Mouse (Mus musculus): ENCODE data around the gene Mark2. TPM values are rescaled to one million over a fixed set of nuclear protein-coding genes. Genes with fewer than 3 reads are reported as not detected.
"Not testable (repeated sequence)": the region's sequence is repeated elsewhere in the genome, so short reads cannot be mapped to it uniquely, and the experiment has no call there.

Mark2 gene
- 70.0 and 85.3 TPM in 2 replicates for total RNA-seq (2021)
- long read RNA-seq, experiment 1, full-length matches to known transcripts = 54 of 88 reads
- long read RNA-seq, experiment 1, partial matches to known transcripts = 6 of 88 reads
- long read RNA-seq, experiment 1, other reads (novel, unspliced or antisense) = 28 of 88 reads
- long read RNA-seq, experiment 2, full-length matches to known transcripts = 38 of 54 reads
- long read RNA-seq, experiment 2, partial matches to known transcripts = 3 of 54 reads
- long read RNA-seq, experiment 2, other reads (novel, unspliced or antisense) = 13 of 54 reads

DNA sequence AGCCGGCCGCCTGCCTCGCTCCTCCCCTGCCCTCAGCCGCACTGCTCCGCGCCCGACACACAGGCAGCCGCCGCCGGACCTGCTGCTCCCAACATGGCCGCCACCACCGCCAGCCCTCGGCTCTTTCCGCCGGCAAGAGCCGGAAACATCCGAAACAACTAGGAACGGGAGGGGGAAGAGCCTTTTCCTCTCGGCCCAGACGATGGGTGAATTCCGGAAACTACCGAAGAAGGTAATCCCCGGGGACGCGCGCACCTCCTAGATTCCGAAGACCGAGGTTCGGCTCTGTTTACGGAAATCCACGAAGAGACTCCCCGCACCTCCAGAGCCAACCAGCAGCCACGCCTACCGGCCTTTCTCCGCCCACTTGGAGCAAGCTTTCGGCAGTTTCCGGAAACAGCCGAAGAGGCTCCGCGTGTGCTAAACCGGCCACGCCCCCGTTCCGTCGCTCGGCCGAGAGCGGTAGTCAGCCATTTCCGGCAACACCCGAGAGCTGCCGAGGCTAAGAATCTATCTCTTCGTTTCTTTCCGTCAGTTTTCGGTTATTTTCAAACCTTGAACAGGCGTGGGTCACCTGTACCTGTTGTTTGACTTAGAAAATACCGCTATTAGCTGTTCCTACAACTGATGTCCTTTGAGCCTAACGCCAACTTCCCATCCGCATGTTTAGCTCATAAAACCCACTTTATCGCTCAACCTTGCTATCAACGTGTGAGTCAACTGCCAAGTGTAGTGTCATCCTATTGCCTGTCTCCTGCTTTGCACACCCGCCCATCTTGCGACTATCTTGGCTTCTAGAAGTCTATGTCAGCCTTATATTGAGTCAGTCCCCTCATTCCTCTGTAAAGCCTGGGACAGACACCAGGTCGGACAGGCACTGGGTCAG lies at the start of gene Mark2:
Mark2 (minus strand) TSS at position 349 of the 886 bp plus-strand sequence.
- peak; percentile 98 for DNase-seq

- no peak for DNase-seq
Measured at GRCm38 (mm10) chr19:7388488-7388887, 46.8 kb upstream of the Mark2 start.

DNA sequence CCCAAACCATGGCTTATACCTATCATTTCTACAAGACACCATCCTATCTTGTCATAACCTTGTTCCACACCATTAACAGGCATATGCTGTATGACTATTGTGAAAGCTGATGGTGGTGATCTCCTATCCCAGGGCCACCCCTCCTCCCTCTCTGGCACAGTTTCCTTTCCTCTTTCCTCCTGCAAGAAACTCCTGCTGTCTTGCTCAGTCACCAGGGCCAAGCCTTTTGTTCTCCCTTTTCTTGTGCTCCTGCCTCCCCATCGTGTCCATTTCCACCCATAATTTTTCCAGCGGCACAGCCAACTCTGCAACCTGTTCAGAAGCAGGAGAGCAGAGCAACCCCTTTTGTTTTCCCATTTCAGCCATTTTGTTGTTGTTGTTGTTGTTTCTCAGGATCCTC lies 44.4 kb upstream of the Mark2 start:
- DNase-seq = no peak

DNA sequence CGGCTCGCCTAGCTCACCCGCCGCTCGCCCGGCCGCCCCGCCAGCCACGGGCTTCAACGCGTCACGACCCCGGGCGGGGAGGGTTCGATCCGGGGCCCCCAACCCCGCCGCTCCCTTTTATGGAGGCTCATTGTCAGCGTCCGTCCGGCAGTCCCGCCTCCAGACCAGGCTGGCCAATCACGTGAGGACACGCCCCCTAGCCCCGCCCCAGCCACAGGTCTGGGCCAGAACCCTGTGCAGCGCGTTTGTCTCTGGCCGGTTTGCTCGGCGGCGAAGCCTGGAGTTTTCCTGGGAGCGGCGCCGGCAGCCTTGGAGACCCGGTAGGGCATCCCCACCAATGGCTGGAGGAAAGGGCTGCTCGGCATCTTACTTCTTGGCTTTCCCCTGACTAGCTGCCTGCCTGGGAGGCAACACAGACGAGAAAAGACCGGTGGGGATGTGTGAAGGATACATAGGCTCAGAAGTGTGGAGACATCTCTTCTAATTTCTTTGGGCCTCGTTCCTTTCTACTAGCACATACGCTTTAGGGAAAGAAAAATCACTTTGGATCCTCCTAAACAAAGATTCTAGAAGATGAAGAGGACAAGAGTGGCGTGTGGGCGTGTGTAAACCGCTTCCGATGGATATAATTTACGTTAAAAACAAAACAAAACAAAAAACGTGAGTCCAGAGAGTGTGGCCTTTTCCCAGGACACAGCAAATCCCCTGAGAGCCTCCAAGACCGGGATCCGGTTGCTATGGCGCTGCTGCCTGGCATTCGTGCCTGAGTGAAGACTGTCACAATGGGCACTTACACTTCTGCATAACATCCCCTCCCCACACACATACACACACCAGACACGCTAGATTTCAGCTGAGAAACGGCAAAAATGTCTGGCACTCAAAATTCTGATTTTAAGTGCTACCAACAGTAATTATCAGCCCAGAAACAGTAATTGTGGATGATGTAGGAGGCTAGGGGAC lies 41.5 kb upstream of the Mark2 start, which contains the start of gene Spindoc:
Spindoc (minus strand) TSS at position 92 of the 963 bp plus-strand sequence.
- DNase-seq = peak; percentile 99

- peak; percentile 83 for DNase-seq
Measured at GRCm38 (mm10) chr19:7382248-7382902, 40.7 kb upstream of the Mark2 start.

DNA sequence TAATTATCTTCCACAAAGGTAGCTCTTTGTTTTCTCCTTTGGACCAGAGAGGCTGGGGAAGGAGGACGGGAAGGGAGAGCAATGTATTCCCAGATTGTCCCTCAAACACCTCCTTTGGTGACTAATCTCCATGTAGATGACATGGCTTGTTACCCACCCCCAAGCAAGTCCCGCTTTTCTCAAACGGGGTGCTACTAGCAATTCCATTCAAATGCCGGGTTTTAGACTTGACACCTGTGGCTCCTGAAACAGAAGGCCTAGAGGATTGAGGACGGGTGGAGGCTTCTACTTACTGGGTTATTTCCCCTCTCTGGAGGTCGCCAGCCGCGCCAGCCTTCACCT lies 40.2 kb upstream of the Mark2 start:
- DNase-seq = no peak

DNA sequence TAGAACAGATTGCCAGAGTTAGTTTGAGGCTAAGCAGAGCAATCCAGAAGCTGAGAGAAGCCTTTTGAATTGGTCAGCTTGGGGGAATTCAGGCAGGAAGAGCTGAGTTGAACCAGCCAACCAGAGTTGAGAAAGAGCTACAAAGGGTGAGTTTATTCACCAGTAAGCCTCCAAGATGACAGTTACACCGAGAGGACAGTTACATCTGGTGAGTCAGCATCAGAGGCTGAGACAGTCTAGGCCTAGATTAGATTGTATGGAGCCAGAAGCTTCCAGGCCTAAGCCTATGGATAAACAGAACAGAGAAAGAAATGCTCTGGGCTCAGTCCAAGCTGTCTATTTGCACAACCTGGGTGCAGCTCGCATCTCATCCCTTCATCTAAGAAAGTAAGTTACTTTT lies 36.0 kb upstream of the Mark2 start:
- DNase-seq = no peak

DNA sequence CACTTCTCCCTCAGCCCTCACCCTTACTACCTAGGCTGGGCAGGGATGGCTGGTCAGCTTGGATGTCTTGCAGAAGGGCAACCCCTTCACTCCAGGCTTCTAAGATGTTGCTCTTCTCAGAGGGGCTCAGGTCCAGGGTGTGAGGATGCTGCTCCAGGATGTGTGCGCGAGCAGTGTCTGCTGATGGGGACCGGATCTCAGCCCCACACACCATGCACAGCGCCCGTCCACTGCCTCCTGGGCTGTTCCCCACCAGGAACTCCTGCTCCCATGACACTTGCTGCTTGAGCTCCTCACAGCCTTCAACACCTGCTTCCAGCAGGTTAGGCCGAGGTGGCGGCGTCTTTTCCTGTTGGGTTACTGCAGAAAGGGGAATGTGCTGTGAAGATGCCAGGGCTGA lies 32.8 kb upstream of the Mark2 start:
- DNase-seq = no peak

GRCm38 (mm10) chr19:7369469-7369868 lies 27.8 kb upstream of the Mark2 start:
- not testable (repeated sequence) for DNase-seq

GRCm38 (mm10) chr19:7353636-7354035 lies 12.0 kb upstream of the Mark2 start:
- no peak for DNase-seq

- no peak for DNase-seq
Measured at GRCm38 (mm10) chr19:7352809-7353495, 11.3 kb upstream of the Mark2 start.

DNA sequence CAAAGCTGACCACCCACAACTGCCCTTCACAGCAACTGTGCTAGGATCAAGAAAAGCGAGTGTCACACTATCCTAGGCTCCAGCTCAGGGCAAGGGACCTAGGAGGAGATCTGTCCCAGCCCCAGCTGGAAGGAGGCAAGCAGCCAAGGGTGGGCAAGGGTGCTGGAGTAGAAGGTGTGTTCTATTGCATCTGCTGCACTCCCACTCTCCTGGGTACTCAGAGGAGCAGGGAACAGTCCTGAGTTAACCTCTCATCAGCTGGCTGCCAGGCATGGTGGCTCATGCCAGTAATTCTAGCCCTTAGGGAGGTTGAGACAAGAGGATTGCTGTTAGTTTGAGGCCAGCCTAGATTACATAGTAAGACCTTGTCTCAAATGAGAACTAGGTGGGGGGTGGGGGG lies 8.3 kb upstream of the Mark2 start:
- DNase-seq = peak; percentile 66

DNA sequence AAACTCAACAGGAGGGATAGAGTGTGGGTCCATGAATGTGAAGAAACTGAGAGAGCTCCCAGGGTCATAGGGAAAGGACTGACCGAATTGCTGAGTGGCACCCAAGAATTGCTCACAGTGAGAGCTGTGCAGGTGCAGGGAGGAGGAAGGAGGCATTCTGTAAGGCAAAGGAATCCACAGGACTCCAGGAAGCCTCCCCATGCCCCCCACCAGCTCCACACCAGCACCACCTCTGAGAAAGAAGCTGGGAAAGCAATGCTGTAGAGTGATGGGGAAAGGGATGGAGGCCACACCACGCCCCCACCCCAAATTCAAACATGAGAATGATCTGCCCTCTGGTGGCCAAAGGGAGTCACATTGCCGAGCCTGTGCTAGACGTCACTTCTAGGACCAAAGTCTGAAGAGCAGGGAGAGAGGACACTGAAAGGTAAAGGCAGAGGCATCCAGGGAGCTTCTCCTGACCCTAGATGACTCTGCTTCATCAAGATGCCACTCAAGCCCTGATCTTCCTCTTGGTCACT lies 3.6 kb upstream of the Mark2 start:
- DNase-seq = peak; percentile 41

- no peak for DNase-seq
Measured at GRCm38 (mm10) chr19:7342646-7343045, 986 bp upstream of the Mark2 start.

- DNase-seq = peak; percentile 38
Measured at GRCm38 (mm10) chr19:7340780-7341475, 732 bp downstream of the Mark2 start.

DNA sequence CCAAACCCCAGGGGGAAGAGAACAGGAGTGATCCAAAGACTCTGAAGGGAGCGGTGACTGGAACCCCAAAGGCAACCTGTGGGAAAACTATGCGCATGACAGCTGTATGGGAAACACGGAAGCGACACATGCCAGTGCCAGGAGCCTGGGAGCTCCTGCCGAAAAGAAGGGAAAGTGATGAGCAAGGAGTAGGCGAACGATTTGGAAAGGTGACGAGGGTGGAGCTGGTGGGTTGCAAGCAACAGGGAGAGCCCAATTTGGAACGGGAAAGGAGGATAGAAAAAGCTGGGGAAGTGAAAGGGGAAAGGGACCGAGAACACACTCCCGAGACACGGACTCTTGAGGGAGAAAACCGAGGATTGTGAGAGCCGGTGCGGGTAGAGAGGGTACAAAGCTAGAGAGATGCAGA lies 1.3 kb downstream of the Mark2 start:
- DNase-seq = peak; percentile 38

GRCm38 (mm10) chr19:7339867-7340266 lies 1.8 kb downstream of the Mark2 start:
- DNase-seq = no peak

DNA sequence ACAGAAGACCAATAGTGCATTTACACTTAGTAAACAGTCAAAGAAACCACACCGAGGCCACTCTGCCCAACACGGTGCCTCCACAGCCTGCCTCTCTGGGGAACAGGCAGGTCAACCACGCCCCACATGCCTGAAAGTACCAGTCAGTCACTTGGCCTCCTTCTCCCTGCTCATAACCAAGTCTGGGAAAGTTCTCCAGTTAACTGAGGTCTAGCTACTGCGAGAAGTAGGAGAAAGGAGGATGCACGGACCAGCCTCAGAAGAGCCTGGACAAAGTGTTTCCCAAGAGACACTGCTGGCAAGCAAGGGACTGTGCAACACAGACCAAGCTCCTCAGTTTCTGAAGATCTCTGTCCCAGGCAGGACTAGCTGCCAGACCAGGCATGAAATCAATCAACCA lies 2.6 kb downstream of the Mark2 start:
- peak; percentile 69 for DNase-seq

- DNase-seq = peak; percentile 38
Measured at GRCm38 (mm10) chr19:7337781-7338342, 3.8 kb downstream of the Mark2 start.

GRCm38 (mm10) chr19:7335656-7336055 lies 6.0 kb downstream of the Mark2 start:
- DNase-seq = no peak
